Mouse (Mus musculus): ENCODE data around the gene Gcnt4.

GRCm38 (mm10) chr13:96927781-96928180 is 3.3 kb downstream of the Gcnt4 start:
- TF ChIP-seq MEF2A (IDR thresholded peaks at IDR 0.05; ENCODE audit: borderline replicate concordance, low read depth, low read length) (no peak), CTCF (conservative IDR thresholded peaks at IDR 0.05 in 1 of 2, IDR thresholded peaks at IDR 0.05 in 1 of 2; ENCODE audit: low read depth in 2 of 2, low read length in 2 of 2) (no peak), ZMIZ1 (IDR thresholded peaks at IDR 0.05; ENCODE audit: low read depth, low read length) (no peak), CHD2 (IDR thresholded peaks at IDR 0.05; ENCODE audit: low read length) (no peak), ETS1 (conservative IDR thresholded peaks at IDR 0.05; ENCODE audit: low read depth, low read length) (no peak), POLR2A (IDR thresholded peaks at IDR 0.05; ENCODE audit: low read depth, low read length) (no peak), USF1 (IDR thresholded peaks at IDR 0.05; ENCODE audit: low read depth, low read length) (no peak), HCFC1 (IDR thresholded peaks at IDR 0.05; ENCODE audit: low read depth, low read length) (no peak), MAFK (IDR thresholded peaks at IDR 0.05; ENCODE audit: insufficient replicate concordance, low read length) (no peak), MAX (IDR thresholded peaks at IDR 0.05; ENCODE audit: low read length) (no peak)

Data from CH12.LX (cell line).